Mouse (Mus musculus) T-helper 2 cell (primary cell): Measurements from ENCODE around the gene Kdm4b.

ENCODE experiments used
- in situ Hi-C: fragments of 300-600 bp; cut with MboI, MseI; formaldehyde crosslinking; loops from one replicate; pipeline ENCODE4 v1.15.1; 2025; ENCODE audit warnings: high pct_unique_total_duplicates

Gene Kdm4b

GRCm38 (mm10) chr17:56325450-56326152 lies at the start of gene Kdm4b:
Gene Kdm4b (plus strand): TSS chr17:56326062.
- in situ Hi-C loops = no loop called here

DNA sequence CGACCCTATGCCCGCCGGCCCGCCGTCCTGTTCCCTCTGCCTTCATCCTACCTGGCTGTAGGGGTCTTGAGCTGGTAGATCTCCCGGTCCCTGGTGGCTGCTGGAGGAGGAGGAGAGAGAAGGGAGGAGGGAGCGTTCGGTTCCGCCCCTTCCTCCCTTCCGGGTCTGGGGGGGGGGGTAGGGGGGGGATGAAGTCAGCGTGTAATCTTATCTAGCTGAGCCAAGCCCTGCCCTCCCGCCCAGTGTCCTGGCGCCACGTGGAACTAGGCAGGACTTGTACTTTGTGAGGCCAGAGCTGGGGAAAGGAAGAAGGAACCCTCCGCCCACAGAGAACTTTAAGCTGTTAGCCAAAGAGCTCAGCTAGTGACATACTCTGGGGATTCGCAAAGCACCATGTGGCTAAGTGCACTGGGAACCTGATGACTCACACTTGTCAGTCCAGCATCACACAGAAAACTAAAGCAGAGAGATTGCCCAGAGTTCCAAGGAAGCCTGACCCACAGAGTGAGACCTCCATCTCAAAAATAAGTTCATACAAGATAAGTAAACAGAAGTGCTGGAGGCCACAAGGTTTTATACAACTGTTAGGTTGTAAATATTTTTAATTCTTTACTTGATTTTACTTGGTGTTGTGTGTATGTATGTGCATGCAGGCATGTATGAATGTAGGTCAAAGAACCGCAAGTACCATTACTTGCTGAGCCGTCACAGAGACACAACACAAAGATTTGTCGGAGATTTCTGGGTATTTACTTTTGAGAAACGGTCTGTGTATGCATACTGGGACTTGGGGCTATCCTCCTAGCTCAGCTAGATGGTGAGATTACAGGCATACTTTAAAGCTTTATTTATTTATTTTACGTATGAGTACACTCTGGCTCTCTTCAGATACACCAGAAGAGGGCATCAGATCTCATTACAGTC lies 49.0 kb upstream of the Kdm4b start, which contains the start of gene Ticam1:
Gene Ticam1 (minus strand): TSS at position 144 of the 924 bp plus-strand sequence.
- in situ Hi-C loops = no loop called here

DNA sequence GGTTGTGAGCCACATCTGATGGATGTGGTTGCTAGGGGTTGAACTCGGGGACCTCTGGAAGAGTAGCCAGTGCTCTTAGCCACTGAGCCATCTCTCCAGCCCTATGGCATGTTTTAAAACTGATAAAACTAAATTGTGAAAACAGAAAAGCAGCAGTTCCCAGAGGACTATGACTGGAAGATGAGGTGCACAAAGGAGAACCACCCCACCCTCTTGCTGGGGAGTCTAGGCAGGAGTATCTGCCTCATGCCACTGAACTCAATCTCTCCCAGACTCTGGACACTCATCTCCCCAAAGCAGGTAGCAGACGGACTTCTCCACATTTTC lies 48.3 kb upstream of the Kdm4b start:
- in situ Hi-C loops = no loop called here

GRCm38 (mm10) chr17:56278340-56278739 lies 47.5 kb upstream of the Kdm4b start:
- in situ Hi-C loops = no loop called here

DNA sequence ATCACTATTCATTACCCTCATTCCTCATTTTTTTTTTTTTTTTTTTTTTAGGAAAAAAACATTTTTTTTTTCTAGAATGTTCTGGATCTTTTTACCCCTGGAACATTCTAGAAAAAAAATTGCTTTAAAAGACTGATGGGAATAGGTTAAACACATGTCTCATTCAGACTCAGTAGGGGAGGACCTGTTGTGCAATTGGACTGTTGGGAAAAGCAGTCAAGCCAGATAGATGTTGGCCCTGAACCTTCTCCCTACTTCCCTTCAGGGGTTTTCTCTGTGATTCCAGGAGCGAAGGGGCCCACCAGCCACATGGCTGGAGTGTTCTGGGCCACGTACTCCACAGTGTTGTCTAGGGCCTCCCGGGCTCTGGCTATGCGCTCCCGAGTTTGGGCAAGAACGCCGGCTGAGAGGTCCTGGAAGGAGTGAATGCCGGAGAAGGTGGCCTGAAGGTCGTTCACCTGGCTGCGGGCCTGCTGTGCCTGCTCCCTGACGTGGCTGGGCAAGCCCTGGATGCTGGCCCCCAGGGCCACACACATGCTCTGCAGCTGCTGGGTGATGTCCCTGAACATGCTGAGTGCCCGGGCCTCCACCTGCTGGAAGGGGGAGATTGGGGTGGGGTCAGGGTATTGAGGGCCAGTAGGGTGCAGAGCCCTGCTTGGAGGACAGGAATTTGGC lies 46.2 kb upstream of the Kdm4b start:
- in situ Hi-C loops = no loop called here

DNA sequence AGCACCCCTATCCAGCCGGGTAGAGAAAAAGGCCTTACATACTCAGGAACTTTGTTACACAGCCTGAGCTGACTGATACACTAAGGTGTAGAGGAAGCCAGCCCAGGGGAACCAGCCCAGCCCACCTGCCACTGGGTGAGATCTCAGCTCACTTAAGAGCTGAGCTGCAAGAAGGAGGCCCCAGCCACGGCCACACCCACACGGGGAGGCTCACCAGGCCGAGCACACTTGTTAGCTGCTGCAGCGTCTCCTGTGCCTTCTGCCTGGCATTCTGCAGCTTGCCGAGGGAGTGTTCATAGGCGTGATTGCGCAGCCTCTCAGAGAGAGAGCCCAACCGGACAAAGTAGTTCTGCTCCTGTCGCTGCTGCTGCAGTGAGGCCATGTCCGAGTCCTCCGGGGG lies 44.7 kb upstream of the Kdm4b start:
- in situ Hi-C loops = no loop called here

DNA sequence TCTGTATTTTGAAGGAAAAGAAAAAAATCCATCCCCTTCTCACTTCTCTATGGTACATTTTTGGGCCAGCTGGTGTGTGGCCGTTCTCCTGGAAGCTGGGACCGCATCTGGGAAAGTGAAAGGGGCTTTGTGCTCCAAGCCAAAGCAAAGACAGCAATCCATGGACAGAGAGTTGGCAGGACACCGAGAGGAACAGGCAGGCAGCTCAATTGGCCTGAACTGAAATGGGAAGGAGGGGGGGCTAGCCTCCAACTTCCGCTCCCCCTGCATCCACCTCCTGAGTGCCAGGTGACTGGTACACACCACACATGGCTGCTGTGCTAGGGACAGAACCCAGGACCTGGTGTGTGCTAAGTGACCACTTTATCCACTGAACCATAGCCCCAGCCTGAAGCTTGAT lies 43.1 kb upstream of the Kdm4b start:
- in situ Hi-C loops = no loop called here

DNA sequence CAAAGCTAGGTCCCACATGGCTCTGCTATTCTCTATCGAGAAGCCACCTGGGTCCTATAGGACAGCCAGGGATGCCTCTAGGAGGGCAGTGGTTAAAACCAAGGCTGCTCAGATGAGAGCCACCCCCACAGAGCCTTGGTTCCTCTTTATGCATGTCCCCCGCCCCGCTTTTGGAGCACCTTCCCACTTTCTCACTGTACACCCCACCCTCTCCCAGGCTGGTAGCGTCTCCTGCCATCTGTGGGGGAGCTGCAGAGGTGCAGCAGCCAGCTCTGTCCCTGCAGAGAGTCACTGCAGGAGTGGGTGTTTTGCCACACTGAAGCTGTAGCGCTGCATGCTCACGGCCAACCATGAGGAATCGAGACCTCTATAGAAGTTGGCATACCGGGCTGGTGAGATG lies 42.5 kb upstream of the Kdm4b start:
- in situ Hi-C loops = no loop called here

DNA sequence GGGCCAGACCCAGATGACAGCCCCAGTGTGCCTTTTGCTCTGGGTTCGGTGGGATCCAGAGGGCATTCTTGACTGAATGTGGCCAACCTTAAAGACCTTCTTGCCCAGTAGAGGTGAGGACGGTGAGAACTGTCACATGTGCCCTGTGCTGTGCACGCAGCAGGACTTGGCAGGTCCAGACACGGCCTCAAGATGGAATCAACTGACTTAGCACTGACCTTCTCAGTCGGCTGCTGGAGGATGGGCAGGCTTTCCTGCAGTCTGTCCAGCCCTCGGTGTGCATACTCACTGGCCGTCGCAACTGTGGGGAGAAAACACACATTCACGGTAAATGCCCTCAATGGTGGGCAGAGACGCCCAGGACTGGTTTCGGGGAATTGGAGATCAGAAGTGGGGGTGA lies 39.9 kb upstream of the Kdm4b start:
- in situ Hi-C loops = no loop called here

DNA sequence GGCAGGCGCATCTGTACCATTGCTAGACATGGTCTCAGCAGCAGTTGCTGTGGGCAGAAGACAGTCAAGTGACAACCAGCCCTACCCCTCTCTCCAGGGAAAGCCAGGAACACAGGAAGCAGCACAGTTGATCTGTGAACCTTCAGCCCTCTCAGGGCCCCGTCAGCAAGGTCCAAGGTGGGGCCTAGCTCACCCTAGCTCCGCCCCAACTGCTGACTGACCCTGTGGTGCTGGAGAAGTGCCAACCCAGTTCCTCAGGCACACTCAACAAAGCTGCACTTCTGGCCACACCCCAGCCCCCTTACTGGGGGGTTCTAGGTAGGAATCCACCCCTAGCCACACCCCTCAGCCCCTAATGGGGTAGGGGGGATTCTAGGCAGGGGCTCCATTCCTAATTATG lies 38.0 kb upstream of the Kdm4b start:
- in situ Hi-C loops = no loop called here

- in situ Hi-C loops = no loop called here
Measured at GRCm38 (mm10) chr17:56288866-56289265, 37.0 kb upstream of the Kdm4b start.

- in situ Hi-C loops = no loop called here
Measured at GRCm38 (mm10) chr17:56289371-56290331, 36.2 kb upstream of the Kdm4b start.

DNA sequence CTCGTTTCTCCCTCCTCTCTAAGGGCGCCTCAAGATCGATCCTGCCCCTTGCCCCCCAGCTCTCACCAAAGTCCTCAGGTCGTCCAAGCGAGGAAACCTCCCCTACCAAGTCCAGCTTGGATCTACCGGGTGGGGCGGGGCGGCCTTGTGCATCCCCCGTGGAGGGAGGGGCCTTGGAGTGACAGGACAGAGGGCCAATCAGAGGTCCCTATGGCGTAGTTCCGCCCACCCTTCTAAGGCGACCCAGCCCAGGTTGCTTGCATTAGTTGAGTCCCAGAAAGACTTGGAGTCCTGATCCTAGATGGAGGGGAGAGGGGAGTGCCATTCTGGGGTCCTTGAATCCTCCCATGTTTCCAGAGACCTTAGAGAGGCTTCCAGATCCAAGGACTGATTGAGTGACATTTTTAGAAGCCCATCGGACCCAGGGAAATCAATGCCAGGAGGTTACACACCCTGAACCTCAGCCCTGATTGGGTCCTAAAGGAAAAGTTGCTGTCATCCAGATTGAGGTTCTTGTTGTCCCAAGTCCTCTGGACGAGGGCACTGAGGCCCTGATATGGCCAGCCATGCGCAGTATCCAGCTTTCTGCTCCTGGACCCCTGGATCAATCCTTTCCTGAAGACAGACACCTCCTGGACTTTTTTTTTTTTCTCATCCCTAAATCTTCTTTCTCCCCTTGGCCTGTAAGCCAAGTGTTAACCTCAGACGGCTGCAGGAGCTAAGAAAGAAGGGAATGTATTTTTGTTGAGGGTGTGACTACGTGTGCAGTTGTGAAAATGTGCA lies 35.3 kb upstream of the Kdm4b start:
- in situ Hi-C loops = no loop called here

DNA sequence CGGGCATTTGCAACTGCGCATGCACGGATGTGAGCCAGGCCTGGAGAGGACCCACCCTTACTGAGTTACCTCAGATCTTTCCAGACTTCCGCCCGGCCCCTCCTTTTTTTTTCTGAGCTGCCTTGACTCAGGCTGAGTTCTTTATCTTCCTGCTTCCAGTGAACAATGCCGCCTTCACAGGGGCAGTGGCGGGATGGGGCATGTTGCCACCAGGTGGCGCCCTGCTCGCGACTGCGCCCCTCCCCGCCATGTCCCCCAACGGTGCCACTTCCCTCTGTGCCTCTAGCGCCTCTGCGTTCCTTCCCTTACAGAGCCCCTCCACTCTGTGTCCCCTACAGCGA lies 34.7 kb upstream of the Kdm4b start:
- in situ Hi-C loops = no loop called here

DNA sequence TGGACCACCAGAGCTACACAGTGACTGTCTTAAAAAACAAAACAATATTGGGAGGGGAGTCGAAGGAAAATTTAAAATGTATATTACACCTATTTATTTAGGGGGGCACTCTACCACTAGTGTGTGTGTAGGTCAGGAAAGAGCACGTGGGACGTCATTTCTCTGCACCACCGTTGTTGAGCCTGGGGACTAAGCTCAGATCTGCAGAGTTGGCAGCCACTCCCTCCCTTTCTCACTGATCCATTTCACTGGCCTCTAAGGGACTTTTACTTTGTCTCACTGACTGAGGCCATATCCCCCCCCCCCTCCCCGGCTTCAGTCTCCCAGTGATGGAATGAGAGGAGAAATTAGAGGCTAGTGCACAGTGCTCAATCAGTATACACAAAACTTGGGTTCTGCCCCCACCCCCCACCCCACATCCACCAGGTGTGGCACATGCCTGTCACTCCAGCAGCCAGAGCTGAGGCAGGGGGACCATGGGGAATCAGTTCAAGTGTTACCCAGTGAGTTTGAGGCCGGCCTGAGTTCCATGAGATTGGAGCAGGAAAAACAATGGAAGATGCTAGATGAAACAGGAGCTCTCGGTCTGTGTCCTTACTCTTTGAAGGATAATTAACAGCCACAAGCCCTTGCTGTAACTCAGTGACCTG lies 33.9 kb upstream of the Kdm4b start:
- in situ Hi-C loops = no loop called here

- in situ Hi-C loops = no loop called here
Measured at GRCm38 (mm10) chr17:56292531-56293222, 33.2 kb upstream of the Kdm4b start, which contains the start of gene Plin3. Gene Plin3 (minus strand): TSS chr17:56292873.

GRCm38 (mm10) chr17:56293291-56293690 lies 32.6 kb upstream of the Kdm4b start:
- in situ Hi-C loops = no loop called here

GRCm38 (mm10) chr17:56294241-56294640 lies 31.6 kb upstream of the Kdm4b start:
- in situ Hi-C loops = no loop called here

DNA sequence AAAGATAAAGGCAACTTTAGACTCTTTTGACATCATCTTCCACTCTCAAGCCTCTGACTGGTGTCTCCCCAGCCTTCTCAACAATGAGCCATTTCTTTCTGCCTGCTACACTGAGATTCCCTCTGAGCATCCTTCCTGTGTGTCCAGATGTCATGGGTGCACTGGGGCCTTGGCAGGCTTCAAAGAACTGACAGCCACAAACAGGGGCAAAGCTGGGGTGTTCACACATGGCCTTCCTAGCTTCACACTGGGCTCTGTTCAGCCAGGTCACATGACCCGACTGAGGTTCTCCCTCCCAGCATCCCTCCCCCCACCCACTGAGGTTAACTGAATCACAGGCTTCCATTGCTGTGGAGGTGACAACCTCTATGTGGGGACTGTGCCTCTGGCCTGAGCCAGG lies 29.7 kb upstream of the Kdm4b start:
- in situ Hi-C loops = no loop called here
